Mouse (Mus musculus) midbrain, embryonic 16.5 days (tissue): ENCODE measurements around the gene Nkg7. TPM values are rescaled to one million over a fixed set of nuclear protein-coding genes. Genes with fewer than 3 reads are reported as not detected.

ENCODE experiments used
- ATAC-seq: fragments of 200-750 bp; cut with Nextera tagmentation; 2 replicates; pipeline ENCODE4 v1.8.0; 2017; ENCODE audit warnings: moderate TSS enrichment
- H3K27ac ChIP-seq: fragments of 300-500 bp; sonication (generic); 2 replicates; pipeline ENCODE4 v1.5.1; 2014; ENCODE audit warnings: mild to moderate bottlenecking, low read length, mixed read lengths
- H3K27me3 ChIP-seq: fragments of 300-500 bp; sonication (generic); 2 replicates; pipeline ENCODE4 v1.6.1; 2014; ENCODE audit warnings: low read depth, low read length, mixed read lengths; ENCODE audit not compliant: control insufficient read depth, insufficient read depth
- H3K36me3 ChIP-seq: fragments of 300-500 bp; sonication (generic); 2 replicates; pipeline ENCODE4 v1.6.1; 2014; ENCODE audit warnings: mild to moderate bottlenecking, low read length, moderate library complexity, mixed read lengths; ENCODE audit not compliant: control insufficient read depth, insufficient read depth
- H3K4me1 ChIP-seq: fragments of 300-500 bp; sonication (generic); 2 replicates; pipeline ENCODE4 v1.6.1; 2014; ENCODE audit warnings: mild to moderate bottlenecking, low read length, mixed read lengths; ENCODE audit not compliant: control insufficient read depth, insufficient read depth
- H3K4me2 ChIP-seq: fragments of 300-500 bp; sonication (generic); 2 replicates; pipeline ENCODE4 v1.6.1; 2014; ENCODE audit warnings: mild to moderate bottlenecking, low read length, mixed read lengths
- H3K4me3 ChIP-seq: fragments of 300-500 bp; sonication (generic); 2 replicates; pipeline ENCODE4 v1.5.1; 2014; ENCODE audit warnings: low read depth, mild to moderate bottlenecking, low read length, moderate library complexity, mixed read lengths
- H3K9ac ChIP-seq: fragments of 300-500 bp; sonication (generic); 2 replicates; pipeline ENCODE4 v1.6.1; 2014; ENCODE audit warnings: low read depth, low read length, mixed read lengths
- H3K9me3 ChIP-seq: fragments of 300-500 bp; sonication (generic); replicated peaks from 2 replicates; pipeline ENCODE4 v1.6.1; 2014; ENCODE audit warnings: mild to moderate bottlenecking, low read length, mixed read lengths; ENCODE audit not compliant: control insufficient read depth, poor library complexity, severe bottlenecking
- WGBS: fragments of 180-500 bp; shearing (Covaris S2); extraction: QIAGEN DNeasy Blood & Tissue Kit; methylation state at CpG from one replicate; pipeline ENCODE4 v1.1.7; 2014; 5-methylcytosine and 5-hydroxymethylcytosine counted together
- polyA plus RNA-seq: library from polyadenylated mRNA; unstranded; fragments of >200 nt; fragmentation: Nextera tagmentation; extraction: Ambion mirVana; gene quantifications from 2 replicates; pipeline ENCODE4 v1.2.1, GENCODE M21; 2015

The Nkg7 gene
- polyA plus RNA-seq, 1 experiment from 2014 or later, result not detected

DNA sequence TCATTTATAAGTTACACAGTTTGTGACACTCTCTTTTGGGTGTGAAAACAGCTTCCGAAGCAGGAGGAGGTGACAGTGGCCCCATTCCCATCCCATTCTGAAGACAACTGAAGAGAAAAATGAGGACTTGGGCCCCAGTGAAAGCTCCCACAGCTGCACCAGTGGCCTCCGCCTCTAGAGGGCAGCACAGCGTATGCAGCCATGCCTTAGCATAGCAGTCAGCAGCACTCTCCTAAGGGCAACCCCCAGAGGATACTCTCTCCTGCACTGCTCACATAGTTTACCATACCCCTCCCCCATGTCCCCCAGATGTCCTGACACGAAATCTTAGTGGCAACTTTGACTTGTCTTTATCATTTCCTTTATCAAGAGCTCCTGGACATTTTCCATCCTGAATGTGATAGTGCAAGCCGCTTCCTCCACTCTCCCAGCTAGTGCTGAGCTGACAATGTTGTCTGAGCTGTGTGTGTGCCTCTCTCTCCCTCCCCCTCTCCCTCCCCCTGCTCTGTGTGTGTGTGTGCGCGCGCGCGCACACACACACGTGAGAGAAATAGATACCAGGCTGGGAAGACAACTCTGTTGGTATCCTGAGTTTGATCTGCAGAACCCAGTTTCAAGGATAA is 13.8 kb upstream of the Nkg7 start:
- Histone ChIP-seq H3K4me3 (no peak overlapping the region), H3K27ac (no peak overlapping the region)

DNA sequence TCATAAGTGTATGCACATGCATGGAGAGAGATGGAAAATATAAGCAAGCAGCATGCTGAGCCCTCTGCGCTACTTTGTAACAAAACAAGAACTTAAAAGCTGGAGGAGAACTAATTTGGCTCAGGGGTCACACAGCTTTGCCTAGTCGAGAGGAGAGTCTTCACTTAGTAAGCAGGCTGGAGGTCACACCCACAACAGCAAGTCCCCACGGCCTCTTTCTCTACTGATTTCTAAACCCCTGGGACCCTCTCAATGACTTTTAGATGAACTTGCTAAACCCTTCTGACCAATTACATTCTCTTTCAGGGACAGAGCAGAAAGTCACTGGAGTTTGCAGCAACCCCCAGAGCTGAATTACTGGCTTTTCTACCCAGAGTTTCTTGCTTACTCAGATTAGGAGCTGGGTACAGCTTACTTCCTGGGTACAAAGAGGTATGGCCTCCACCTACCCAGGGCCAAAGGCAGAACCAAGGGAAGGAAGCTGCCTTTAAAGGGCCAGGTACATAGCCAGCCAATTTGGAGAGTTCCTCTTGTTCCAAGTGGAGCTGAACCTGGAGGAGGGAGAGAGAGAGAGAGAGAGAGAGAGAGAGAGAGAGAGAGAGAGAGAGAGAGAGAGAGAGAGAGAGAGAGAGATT is 12.8 kb upstream of the Nkg7 start:
- no peak overlapping the region for H3K4me3 ChIP-seq
- no peak for ATAC-seq
- no peaks in the 10 kb centered on the region for H3K4me1 ChIP-seq
- no peak overlapping the region for H3K4me2 ChIP-seq
- no peak overlapping the region for H3K9ac ChIP-seq
- no peaks in the 10 kb centered on the region for H3K9me3 ChIP-seq
- H3K36me3 ChIP-seq, result no peaks in the 10 kb centered on the region
- no peak overlapping the region for H3K27ac ChIP-seq
- 48% methylated on average over 3 of the region's 3 CpGs for WGBS
- no peaks in the 10 kb centered on the region for H3K27me3 ChIP-seq

More for the DNA sequence above, 13.8 kb upstream of the Nkg7 start:
- peak; percentile 94 for ATAC-seq
- H3K36me3 ChIP-seq, result no peaks in the 10 kb centered on the region
- no peak overlapping the region for H3K9ac ChIP-seq
- no peaks in the 10 kb centered on the region for H3K9me3 ChIP-seq
- 7% methylated on average over 11 of the region's 11 CpGs for WGBS
- peak overlapping the region; percentile 30 for H3K4me2 ChIP-seq
- no peaks in the 10 kb centered on the region for H3K27me3 ChIP-seq
- H3K4me1 ChIP-seq, result no peaks in the 10 kb centered on the region

DNA sequence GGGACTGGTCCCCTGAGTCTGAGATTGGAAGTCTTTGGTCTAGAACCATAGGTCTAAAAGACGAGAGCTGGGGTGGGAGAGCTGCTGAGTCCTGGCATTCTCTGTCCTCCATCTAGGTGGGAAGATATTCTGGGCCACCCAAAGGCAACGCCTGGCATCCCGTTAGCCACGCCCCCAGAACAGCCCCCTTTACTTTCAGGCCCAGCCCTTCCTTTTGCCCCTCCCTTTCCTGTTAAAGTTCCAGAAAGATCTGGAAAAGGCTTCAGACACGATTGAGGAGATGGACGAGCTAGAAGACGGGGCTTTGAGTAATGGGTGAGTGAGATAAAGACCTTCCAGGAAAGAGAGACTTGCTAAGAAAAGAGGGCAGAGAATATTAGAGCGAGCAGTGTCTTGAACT is 9.5 kb upstream of the Nkg7 start, which contains the start of gene Lim2:
Gene Lim2 (plus strand): TSS at position 265 of the 400 bp plus-strand sequence.
- H3K27me3 ChIP-seq, result no peaks in the 10 kb centered on the region
- no peaks in the 10 kb centered on the region for H3K9me3 ChIP-seq
- no peak within 1 kb of the TSS for H3K27ac ChIP-seq
- no peak within 1 kb of the TSS for H3K9ac ChIP-seq
- no peaks in the 10 kb centered on the region for H3K36me3 ChIP-seq
- no peak within 1 kb of the TSS for H3K4me3 ChIP-seq
- H3K4me2 ChIP-seq, result no peak within 1 kb of the TSS
- ATAC-seq, result no peak
- WGBS, result 95% methylated on average over 8 of the region's 8 CpGs
- no peaks in the 10 kb centered on the region for H3K4me1 ChIP-seq

GRCm38 (mm10) chr7:43429500-43429899 is 7.4 kb upstream of the Nkg7 start:
- 54% methylated on average over 4 of the region's 4 CpGs for WGBS

DNA sequence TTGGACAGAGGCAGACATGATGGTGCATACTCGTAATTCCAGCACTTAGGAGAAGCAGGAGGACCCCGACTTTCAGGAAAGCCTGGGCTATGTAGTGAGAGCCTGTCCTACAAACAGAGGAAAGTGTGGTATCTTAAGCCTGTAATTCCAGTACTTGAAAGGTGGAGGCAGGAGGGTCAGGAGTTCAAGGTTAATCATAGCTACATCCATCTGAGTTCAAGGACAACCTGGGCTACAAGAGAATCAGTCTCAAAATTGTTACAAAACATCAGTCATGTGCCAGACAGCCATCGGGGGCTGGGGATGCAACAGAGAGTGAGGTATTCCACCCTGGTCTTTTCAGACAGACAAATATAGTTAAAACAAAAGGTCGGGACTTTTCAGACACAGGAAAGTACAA is 4.0 kb upstream of the Nkg7 start:
- H3K4me1 ChIP-seq, result no peaks in the 10 kb centered on the region
- WGBS, result 76% methylated on average over 4 of the region's 4 CpGs
- H3K9ac ChIP-seq, result no peak overlapping the region
- H3K4me2 ChIP-seq, result no peak overlapping the region
- no peaks in the 10 kb centered on the region for H3K27me3 ChIP-seq
- H3K4me3 ChIP-seq, result no peak overlapping the region
- no peaks in the 10 kb centered on the region for H3K9me3 ChIP-seq
- no peaks in the 10 kb centered on the region for H3K36me3 ChIP-seq
- no peak overlapping the region for H3K27ac ChIP-seq
- ATAC-seq, result no peak

More at GRCm38 (mm10) chr7:43429500-43429899, 7.4 kb upstream of the Nkg7 start:
- no peak overlapping the region for H3K4me3 ChIP-seq
- H3K4me2 ChIP-seq, result no peak overlapping the region
- no peak overlapping the region for H3K9ac ChIP-seq
- H3K27ac ChIP-seq, result no peak overlapping the region
- no peaks in the 10 kb centered on the region for H3K36me3 ChIP-seq
- H3K9me3 ChIP-seq, result no peaks in the 10 kb centered on the region
- no peak for ATAC-seq
- H3K27me3 ChIP-seq, result no peaks in the 10 kb centered on the region
- no peaks in the 10 kb centered on the region for H3K4me1 ChIP-seq

DNA sequence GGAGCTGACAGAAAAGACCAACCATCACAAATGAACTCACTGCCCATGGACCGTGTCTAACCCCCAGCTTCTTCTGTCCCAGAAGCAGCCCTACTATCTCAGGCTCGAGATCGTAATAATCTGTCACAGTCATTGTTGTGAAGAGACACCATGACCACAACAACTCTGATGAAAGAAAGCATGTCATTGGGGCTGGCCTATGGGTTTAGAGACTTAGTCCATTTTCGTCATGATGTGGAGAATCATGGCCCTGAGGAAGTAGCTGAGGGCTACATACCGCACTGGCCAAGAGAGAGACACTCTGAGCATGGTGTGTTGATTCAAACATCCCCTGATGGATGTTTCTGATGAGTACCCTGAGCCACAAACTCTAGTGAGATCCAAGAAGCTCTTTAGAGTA is 2.2 kb upstream of the Nkg7 start:
- Histone ChIP-seq H3K36me3 (no peaks in the 10 kb centered on the region), H3K9ac (no peak overlapping the region), H3K4me1 (no peaks in the 10 kb centered on the region), H3K4me3 (no peak overlapping the region), H3K9me3 (no peaks in the 10 kb centered on the region), H3K4me2 (no peak overlapping the region), H3K27ac (no peak overlapping the region), H3K27me3 (no peaks in the 10 kb centered on the region)
- 82% methylated on average over 5 of the region's 5 CpGs for WGBS
- no peak for ATAC-seq

DNA sequence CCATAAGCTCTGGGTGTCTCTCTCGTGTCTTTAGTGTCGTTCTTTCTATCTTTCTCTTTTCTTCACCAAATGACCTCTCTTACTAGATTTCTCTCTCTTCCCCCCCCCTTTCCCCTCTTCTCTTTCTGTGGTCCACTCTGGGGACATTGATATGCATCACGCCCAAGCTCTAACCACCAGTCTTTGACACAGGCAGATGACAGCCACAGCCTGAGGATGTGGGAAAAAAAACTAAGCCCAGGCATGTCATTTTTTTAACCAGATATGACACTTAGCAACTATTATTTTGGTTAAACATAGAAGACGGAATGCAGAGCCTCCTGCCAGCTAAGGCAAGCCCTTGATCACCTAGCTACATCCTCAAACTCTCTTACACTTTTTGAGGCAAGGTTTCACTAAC is 1.7 kb downstream of the Nkg7 start:
- Histone ChIP-seq H3K9ac (no peak overlapping the region), H3K4me1 (peaks cover 5% of the 10 kb centered on the region), H3K4me3 (no peak overlapping the region), H3K36me3 (no peaks in the 10 kb centered on the region), H3K9me3 (no peaks in the 10 kb centered on the region), H3K27me3 (no peaks in the 10 kb centered on the region), H3K27ac (no peak overlapping the region), H3K4me2 (no peak overlapping the region)
- whole genome bisulfite sequencing, result 81% methylated on average over 4 of the region's 4 CpGs
- no peak for ATAC-seq

- no peaks in the 10 kb centered on the region for H3K36me3 ChIP-seq
- no peak within 1 kb of the TSS for H3K4me2 ChIP-seq
- peaks cover 16% of the 10 kb centered on the region for H3K4me1 ChIP-seq
- H3K9ac ChIP-seq, result no peak within 1 kb of the TSS
- no peaks in the 10 kb centered on the region for H3K27me3 ChIP-seq
- H3K27ac ChIP-seq, result no peak within 1 kb of the TSS
- no peak within 1 kb of the TSS for H3K4me3 ChIP-seq
- 82% methylated on average over 6 of the region's 6 CpGs for WGBS
- ATAC-seq, result no peak
- H3K9me3 ChIP-seq, result no peaks in the 10 kb centered on the region
Measured at GRCm38 (mm10) chr7:43440482-43440881, 3.6 kb downstream of the Nkg7 start, which contains the start of gene Cldnd2. Gene Cldnd2, plus strand, starts transcription at chr7:43440782.

- Histone ChIP-seq H3K27me3 (no peaks in the 10 kb centered on the region), H3K9ac (no peak overlapping the region), H3K27ac (no peak overlapping the region), H3K9me3 (no peaks in the 10 kb centered on the region), H3K4me2 (no peak overlapping the region), H3K36me3 (no peaks in the 10 kb centered on the region), H3K4me1 (peaks cover 16% of the 10 kb centered on the region), H3K4me3 (no peak overlapping the region)
- ATAC-seq, result no peak
- whole genome bisulfite sequencing, result 86% methylated on average over 3 of the region's 3 CpGs
Measured at GRCm38 (mm10) chr7:43441071-43441470, 4.2 kb downstream of the Nkg7 start.
